Mouse (Mus musculus) cerebellum, adult 11-12 months (tissue): Measurements from ENCODE around the gene Elmo3.

Experiments
- DNase-seq: peaks from one replicate; pipeline ENCODE4 v3.0.0; 2022

The Elmo3 gene

DNA sequence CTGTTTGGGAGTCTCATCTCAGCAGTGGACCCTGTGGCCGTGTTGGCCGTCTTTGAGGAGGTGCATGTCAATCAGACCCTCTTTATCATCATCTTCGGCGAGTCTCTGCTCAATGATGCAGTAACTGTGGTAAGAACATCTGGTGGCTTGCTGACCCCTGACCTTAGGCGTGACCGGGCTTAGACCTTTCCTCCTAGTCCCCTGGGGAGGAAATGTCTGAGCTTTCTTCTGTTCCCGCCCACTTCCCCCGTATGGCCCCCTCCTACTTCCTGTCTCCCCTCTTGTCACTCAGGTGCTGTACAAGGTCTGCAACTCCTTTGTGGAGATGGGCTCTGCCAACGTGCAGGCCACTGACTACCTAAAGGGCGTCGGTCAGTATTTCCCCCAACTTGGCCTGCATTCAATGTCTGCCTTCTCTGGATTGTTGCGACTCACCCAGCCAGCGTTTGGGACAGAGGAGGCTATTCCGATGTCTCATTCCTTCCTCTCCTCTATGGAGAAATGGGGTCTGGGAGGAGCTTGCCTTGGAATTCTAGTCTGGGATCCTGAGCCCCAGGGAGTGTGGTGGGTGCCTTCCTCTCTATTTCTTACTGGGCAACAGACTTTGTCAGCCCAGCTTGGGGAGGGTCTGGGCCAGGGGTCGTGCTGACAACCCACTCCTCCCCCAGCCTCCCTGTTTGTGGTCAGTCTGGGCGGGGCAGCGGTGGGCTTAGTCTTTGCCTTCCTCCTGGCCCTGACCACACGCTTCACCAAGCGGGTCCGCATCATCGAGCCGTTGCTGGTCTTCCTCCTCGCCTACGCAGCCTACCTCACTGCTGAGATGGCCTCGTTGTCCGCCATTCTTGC is 50.0 kb downstream of the Elmo3 start:
- DNase-seq = peak; percentile 17

DNA sequence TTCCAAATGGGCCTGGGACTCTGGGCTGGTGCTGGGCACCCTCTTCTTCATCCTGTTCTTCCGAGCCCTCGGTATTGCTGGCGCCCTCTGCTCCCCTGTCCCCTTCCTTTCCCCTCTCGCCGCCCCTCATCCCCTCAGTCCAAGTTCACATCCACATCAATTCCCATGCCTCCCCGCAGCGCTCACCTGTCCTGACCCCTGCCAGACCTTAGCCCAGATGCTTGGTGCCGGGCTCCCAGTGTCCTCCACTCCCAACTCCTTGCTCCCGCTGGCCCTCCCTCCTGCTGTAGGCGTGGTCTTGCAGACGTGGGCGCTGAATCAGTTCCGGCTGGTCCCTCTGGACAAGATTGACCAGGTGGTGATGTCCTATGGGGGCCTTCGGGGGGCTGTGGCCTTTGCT is 51.3 kb downstream of the Elmo3 start:
- DNase-seq = peak; percentile 26

DNA sequence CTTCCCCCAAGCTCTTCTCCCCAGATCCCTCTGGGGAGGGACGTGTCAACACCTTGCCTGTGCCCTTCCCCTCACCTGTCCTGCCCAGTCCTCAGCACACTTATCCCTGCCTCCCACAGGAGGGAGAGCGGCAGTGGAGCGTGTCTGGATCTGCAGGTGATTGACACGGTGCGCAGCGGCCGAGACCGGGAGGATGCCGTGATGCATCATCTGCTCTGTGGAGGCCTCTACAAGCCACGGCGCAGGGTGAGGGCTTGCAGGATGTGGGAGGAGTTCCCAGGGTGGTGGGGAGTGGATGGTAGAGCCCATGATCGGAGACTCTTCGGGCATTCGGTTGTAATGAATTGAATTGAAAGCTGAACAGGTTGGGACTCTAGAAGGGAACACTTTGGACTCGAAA is 53.8 kb downstream of the Elmo3 start:
- DNase-seq = no peak

DNA sequence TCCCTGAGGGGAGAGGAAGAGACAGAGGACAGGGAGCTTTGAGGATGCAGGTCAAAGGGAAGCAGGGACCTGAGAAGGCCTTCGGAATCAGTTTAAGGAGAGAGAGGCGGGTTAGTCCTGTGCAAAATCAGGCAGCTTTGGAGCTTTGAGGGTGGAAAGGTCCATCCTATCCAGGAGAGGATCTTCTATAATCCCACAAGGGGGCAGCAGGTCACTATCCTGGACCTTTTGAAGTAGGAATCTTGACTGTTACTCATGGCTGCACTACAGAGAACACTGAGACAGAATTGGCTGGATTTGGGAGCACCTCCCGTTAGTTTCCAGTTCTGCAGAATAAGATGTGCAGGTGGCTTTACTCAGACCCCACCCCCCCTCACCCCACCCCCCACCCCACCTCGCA is 54.2 kb downstream of the Elmo3 start:
- DNase-seq = no peak
